Mouse (Mus musculus) hindbrain, postnatal 0 days (tissue): ENCODE measurements around the gene Pard3b. TPM values are rescaled to one million over a fixed set of nuclear protein-coding genes. Genes with fewer than 3 reads are reported as not detected.

Experiments
- ATAC-seq: fragments of 200-750 bp; cut with Nextera tagmentation; 2 replicates; pipeline ENCODE4 v1.8.0; 2017; ENCODE audit warnings: mild to moderate bottlenecking, moderate TSS enrichment, moderate library complexity
- DNase-seq: peaks from one replicate; pipeline ENCODE4 v3.0.0-alpha.2; 2015; ENCODE audit warnings: low spot score
- H3K27ac ChIP-seq: fragments of 300-500 bp; sonication (generic); 2 replicates; pipeline ENCODE4 v1.5.1; 2014; ENCODE audit warnings: mild to moderate bottlenecking
- H3K27me3 ChIP-seq: fragments of 300-500 bp; sonication (generic); 2 replicates; pipeline ENCODE4 v1.6.1; 2014; ENCODE audit warnings: low read length, mixed read lengths; ENCODE audit not compliant: insufficient read depth
- H3K36me3 ChIP-seq: fragments of 300-500 bp; sonication (generic); 2 replicates; pipeline ENCODE4 v1.6.1; 2014; ENCODE audit warnings: low read length, mixed read lengths; ENCODE audit not compliant: insufficient read depth
- H3K4me1 ChIP-seq: fragments of 300-500 bp; sonication (generic); 2 replicates; pipeline ENCODE4 v1.6.1; 2014; ENCODE audit warnings: antibody characterized with exemption, low read length, mixed read lengths; ENCODE audit not compliant: insufficient read depth
- H3K4me2 ChIP-seq: fragments of 300-500 bp; sonication (generic); 2 replicates; pipeline ENCODE4 v1.6.1; 2014; ENCODE audit warnings: low read depth, mild to moderate bottlenecking, low read length, moderate library complexity, mixed read lengths
- H3K4me3 ChIP-seq: fragments of 300-500 bp; sonication (generic); 2 replicates; pipeline ENCODE4 v1.5.1; 2014; ENCODE audit warnings: low read length
- H3K9ac ChIP-seq: fragments of 300-500 bp; sonication (generic); replicated peaks from 2 replicates; pipeline ENCODE4 v1.6.1; 2014; ENCODE audit warnings: mild to moderate bottlenecking, low read length, moderate library complexity, mixed read lengths
- H3K9me3 ChIP-seq: fragments of 300-500 bp; sonication (generic); 2 replicates; pipeline ENCODE4 v1.6.1; 2016; ENCODE audit warnings: low read length, mixed read lengths
- CTCF ChIP-seq: IDR thresholded peaks from 2 replicates; pipeline ENCODE4 v1.5.1; 2016; ENCODE audit warnings: antibody characterized with exemption, control low read depth, low read depth
- WGBS: fragments of 180-500 bp; shearing (Covaris S2); extraction: QIAGEN DNeasy Blood & Tissue Kit; methylation state at CpG from one replicate; pipeline ENCODE4 v1.1.7; 2014; 5-methylcytosine and 5-hydroxymethylcytosine counted together
- polyA plus RNA-seq: library from polyadenylated mRNA; unstranded; fragments of >200 nt; fragmentation: Nextera tagmentation; extraction: Ambion mirVana; gene quantifications from 2 replicates; pipeline ENCODE4 v1.2.1, GENCODE M21; 2015
- total RNA-seq: library from RNA; depleted of rRNA; stranded (reverse); fragments of >200 nt; gene quantifications from 2 replicates; pipeline ENCODE4 v1.2.3, GENCODE M21; 2014

Pard3b gene
- total and polyA plus RNA-seq, 2 experiments from 2014 or later: 5.6 to 9.6 TPM

DNA sequence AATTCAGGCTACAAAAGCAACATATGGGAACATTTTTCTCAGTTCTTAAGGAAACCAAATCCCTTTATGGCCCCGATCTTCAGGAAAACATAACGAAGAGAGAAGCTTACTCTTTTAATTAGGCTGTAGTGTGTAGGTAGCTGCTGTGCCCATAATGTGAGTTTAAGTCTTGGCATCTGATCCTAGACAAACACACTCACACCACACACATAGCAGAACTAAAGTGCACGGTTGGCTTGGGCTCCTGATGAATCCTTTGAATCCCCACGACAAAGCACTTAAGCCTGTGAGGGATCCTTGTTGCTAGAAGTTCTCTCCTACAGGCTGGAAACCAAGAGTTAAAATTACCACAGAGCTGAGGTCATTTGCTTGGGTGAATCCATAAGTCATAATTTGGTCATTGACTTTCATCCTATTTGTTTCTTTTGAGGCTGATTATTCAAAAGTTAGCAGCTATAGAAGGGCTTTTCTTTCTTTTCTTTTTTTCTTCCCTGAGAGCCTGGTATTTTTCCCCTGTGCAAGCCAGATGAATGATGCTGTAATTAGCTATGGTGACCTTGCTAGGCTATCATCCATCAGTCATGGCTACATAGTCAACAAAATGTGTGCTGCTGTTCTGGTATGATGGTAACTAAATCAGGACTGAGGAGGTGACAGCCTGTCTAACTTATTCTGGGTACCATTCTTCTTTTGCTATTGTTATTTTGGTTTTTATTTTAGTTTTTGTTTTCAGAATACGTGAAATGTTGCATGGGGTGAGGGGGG lies 378.1 kb downstream of the Pard3b start:
- no peak for DNase-seq
- 27% methylated on average over 5 of the region's 5 CpGs for WGBS
- no peak overlapping the region for H3K4me3 ChIP-seq

DNA sequence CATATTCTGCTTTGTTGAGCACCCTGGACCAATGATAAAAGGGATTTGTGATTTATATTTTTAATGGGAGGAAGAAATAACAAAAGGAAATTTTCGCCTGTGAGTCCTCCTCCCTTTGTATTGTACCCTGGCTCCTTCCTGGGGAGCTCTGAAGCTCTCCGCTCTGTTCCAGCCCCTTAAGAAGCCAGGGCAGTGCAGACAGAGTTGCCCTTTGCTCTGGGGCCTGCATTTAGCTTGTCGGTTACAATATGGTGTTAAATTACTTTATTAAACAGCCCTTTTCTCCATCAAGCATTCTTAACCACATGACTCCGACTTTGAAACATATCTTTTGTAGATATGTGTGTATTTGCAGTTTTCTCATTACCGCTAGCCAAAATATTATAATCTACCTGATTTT lies 379.7 kb downstream of the Pard3b start:
- H3K4me2 ChIP-seq: no peak overlapping the region
- no peaks in the 10 kb centered on the region for H3K36me3 ChIP-seq
- H3K27ac ChIP-seq: no peak overlapping the region
- no peak for DNase-seq
- ATAC-seq: no peak
- 0 out of 2 replicates have a peak, but pooled peaks cover 6% of the 10 kb centered on the region for H3K4me1 ChIP-seq
- no peak overlapping the region for H3K4me3 ChIP-seq
- 52% methylated on average over 5 of the region's 5 CpGs for WGBS
- no peaks in the 10 kb centered on the region for H3K27me3 ChIP-seq
- H3K9me3 ChIP-seq: no peaks in the 10 kb centered on the region
- no peak for TF ChIP-seq CTCF
- H3K9ac ChIP-seq: no peak overlapping the region

More for the DNA sequence above, 378.1 kb downstream of the Pard3b start:
- H3K9me3 ChIP-seq: no peaks in the 10 kb centered on the region
- H3K36me3 ChIP-seq: no peaks in the 10 kb centered on the region
- no peak overlapping the region for H3K4me2 ChIP-seq
- ATAC-seq: no peak
- no peak for TF ChIP-seq CTCF
- no peak overlapping the region for H3K9ac ChIP-seq
- H3K27ac ChIP-seq: no peak overlapping the region
- 0 out of 2 replicates have a peak, but pooled peaks cover 6% of the 10 kb centered on the region for H3K4me1 ChIP-seq
- no peaks in the 10 kb centered on the region for H3K27me3 ChIP-seq

DNA sequence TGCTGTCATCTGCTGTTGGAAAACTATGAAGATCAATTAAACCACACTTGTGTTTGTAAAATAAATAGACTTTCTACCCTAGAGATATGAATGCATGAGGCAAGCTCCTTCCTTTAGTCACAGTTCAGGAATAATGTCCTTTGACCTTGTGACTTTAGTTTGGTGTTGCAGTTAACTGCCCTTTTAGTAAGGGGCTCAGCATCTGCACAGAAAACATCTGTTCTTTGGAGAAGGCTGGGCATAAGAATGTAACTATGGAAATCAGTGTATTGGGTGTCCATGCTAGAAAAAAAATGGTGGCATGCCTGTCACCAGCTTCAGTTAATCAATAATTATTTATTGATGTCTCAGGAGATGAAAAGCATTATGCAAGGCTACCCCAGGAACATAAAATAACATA lies 381.1 kb downstream of the Pard3b start:
- Histone ChIP-seq H3K4me1 (0 out of 2 replicates have a peak, but pooled peaks cover 6% of the 10 kb centered on the region), H3K9me3 (no peaks in the 10 kb centered on the region), H3K9ac (no peak overlapping the region), H3K27me3 (no peaks in the 10 kb centered on the region), H3K36me3 (no peaks in the 10 kb centered on the region), H3K27ac (no peak overlapping the region), H3K4me2 (no peak overlapping the region), H3K4me3 (no peak overlapping the region)
- ATAC-seq (no peak), DNase-seq (no peak)
- TF ChIP-seq CTCF: no peak

DNA sequence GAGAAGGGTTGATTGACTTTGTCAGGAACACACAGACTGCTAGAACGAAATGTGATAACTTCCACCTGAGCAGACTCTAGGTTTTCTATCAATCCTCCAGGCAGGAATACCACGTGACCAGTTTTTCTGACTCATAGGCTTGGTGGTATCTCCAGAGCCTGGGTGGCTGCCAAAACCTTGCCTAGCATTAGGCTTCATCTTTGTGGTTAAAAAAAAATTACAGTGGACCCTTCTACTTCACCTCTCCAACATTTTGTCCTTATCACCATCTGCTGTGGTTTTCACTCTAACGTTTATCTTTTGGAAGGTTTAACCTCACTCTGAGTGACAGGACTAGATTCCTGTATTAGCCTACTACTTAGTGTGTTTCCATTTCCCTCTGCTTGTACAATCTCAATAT lies 403.1 kb downstream of the Pard3b start:
- Histone ChIP-seq H3K4me2 (no peak overlapping the region), H3K4me1 (no peaks in the 10 kb centered on the region), H3K27ac (no peak overlapping the region), H3K9ac (no peak overlapping the region), H3K27me3 (no peaks in the 10 kb centered on the region), H3K4me3 (no peak overlapping the region), H3K36me3 (no peaks in the 10 kb centered on the region), H3K9me3 (no peaks in the 10 kb centered on the region)
- TF ChIP-seq CTCF: no peak
- 79% methylated on average over 3 of the region's 3 CpGs for WGBS
- no peak for DNase-seq
- no peak for ATAC-seq

- H3K4me2 ChIP-seq: no peak overlapping the region
- ATAC-seq: no peak
- H3K4me3 ChIP-seq: no peak overlapping the region
- no peaks in the 10 kb centered on the region for H3K36me3 ChIP-seq
- no peaks in the 10 kb centered on the region for H3K9me3 ChIP-seq
- no peaks in the 10 kb centered on the region for H3K27me3 ChIP-seq
- H3K4me1 ChIP-seq: peaks cover 8% of the 10 kb centered on the region; the same call in 1 of the 2 replicates
- DNase-seq: no peak
- no peak overlapping the region for H3K27ac ChIP-seq
- no peak for TF ChIP-seq CTCF
- 90% methylated on average over 4 of the region's 4 CpGs for WGBS
- no peak overlapping the region for H3K9ac ChIP-seq
Measured at GRCm38 (mm10) chr1:62048592-62048991, 410.0 kb downstream of the Pard3b start.

GRCm38 (mm10) chr1:62051186-62051825 lies 412.7 kb downstream of the Pard3b start:
- no peaks in the 10 kb centered on the region for H3K9me3 ChIP-seq
- DNase-seq (no peak), ATAC-seq (no peak)
- TF ChIP-seq CTCF: no peak
- 57% methylated on average over 1 of the region's 1 CpGs for WGBS
- H3K4me2 ChIP-seq: no peak overlapping the region
- H3K4me1 ChIP-seq: peaks cover 8% of the 10 kb centered on the region; the same call in 1 of the 2 replicates
- no peaks in the 10 kb centered on the region for H3K27me3 ChIP-seq
- no peak overlapping the region for H3K27ac ChIP-seq
- no peak overlapping the region for H3K9ac ChIP-seq
- H3K36me3 ChIP-seq: no peaks in the 10 kb centered on the region
- H3K4me3 ChIP-seq: no peak overlapping the region
